Mouse (Mus musculus): Measurements from ENCODE around the gene Dock4. TPM values are rescaled to one million over a fixed set of nuclear protein-coding genes. Genes with fewer than 3 reads are reported as not detected.

Dock4 gene
- polyA plus RNA-seq, 1 experiment: 0.56 TPM

- H3K4me1 ChIP-seq (ENCODE audit: control insufficient read depth, insufficient read depth, low read length): no peaks in the 10 kb centered on the region
- H3K27ac ChIP-seq (ENCODE audit: control insufficient read depth, insufficient read depth, low read depth, low read length): no peak overlapping the region
- no peaks in the 10 kb centered on the region for H3K36me3 ChIP-seq (ENCODE audit: control insufficient read depth, insufficient read depth, low read length)
- no peaks in the 10 kb centered on the region for H3K27me3 ChIP-seq (ENCODE audit: control insufficient read depth, insufficient read depth, low read length)
- TF ChIP-seq POLR2A (IDR thresholded peaks at IDR 0.05; ENCODE audit: control insufficient read depth, low read depth, low read length) (no peak), CTCF (IDR thresholded peaks at IDR 0.05; ENCODE audit: control insufficient read depth, insufficient read depth, insufficient replicate concordance, low read depth, low read length) (no peak)
- H3K4me3 ChIP-seq (ENCODE audit: control insufficient read depth, low read depth, low read length): no peak overlapping the region
Measured at GRCm38 (mm10) chr12:40424991-40425390, 20.8 kb upstream of the Dock4 start.

GRCm38 (mm10) chr12:40427606-40428005, 18.1 kb upstream of the Dock4 start:
- Histone ChIP-seq H3K36me3 (ENCODE audit: control insufficient read depth, insufficient read depth, low read length) (no peaks in the 10 kb centered on the region), H3K27me3 (ENCODE audit: control insufficient read depth, insufficient read depth, low read length) (no peaks in the 10 kb centered on the region), H3K27ac (ENCODE audit: control insufficient read depth, insufficient read depth, low read depth, low read length) (no peak overlapping the region), H3K4me3 (ENCODE audit: control insufficient read depth, low read depth, low read length) (no peak overlapping the region), H3K4me1 (ENCODE audit: control insufficient read depth, insufficient read depth, low read length) (peaks cover 4% of the 10 kb centered on the region; the same call in 1 of the 2 replicates)
- TF ChIP-seq POLR2A (IDR thresholded peaks at IDR 0.05; ENCODE audit: control insufficient read depth, low read depth, low read length) (no peak), CTCF (IDR thresholded peaks at IDR 0.05; ENCODE audit: control insufficient read depth, insufficient read depth, insufficient replicate concordance, low read depth, low read length) (no peak)

GRCm38 (mm10) chr12:40429976-40430375, 15.8 kb upstream of the Dock4 start:
- no peaks in the 10 kb centered on the region for H3K27me3 ChIP-seq (ENCODE audit: control insufficient read depth, insufficient read depth, low read length)
- no peaks in the 10 kb centered on the region for H3K36me3 ChIP-seq (ENCODE audit: control insufficient read depth, insufficient read depth, low read length)
- H3K4me3 ChIP-seq (ENCODE audit: control insufficient read depth, low read depth, low read length): no peak overlapping the region
- peaks cover 4% of the 10 kb centered on the region; the same call in 1 of the 2 replicates for H3K4me1 ChIP-seq (ENCODE audit: control insufficient read depth, insufficient read depth, low read length)
- no peak overlapping the region for H3K27ac ChIP-seq (ENCODE audit: control insufficient read depth, insufficient read depth, low read depth, low read length)
- TF ChIP-seq POLR2A (IDR thresholded peaks at IDR 0.05; ENCODE audit: control insufficient read depth, low read depth, low read length): no peak
- TF ChIP-seq CTCF (IDR thresholded peaks at IDR 0.05; ENCODE audit: control insufficient read depth, insufficient read depth, insufficient replicate concordance, low read depth, low read length): no peak

GRCm38 (mm10) chr12:40431075-40431474, 14.7 kb upstream of the Dock4 start:
- Histone ChIP-seq H3K4me3 (ENCODE audit: control insufficient read depth, low read depth, low read length) (no peak overlapping the region), H3K4me1 (ENCODE audit: control insufficient read depth, insufficient read depth, low read length) (peaks cover 4% of the 10 kb centered on the region; the same call in 1 of the 2 replicates), H3K27me3 (ENCODE audit: control insufficient read depth, insufficient read depth, low read length) (no peaks in the 10 kb centered on the region), H3K27ac (ENCODE audit: control insufficient read depth, insufficient read depth, low read depth, low read length) (no peak overlapping the region), H3K36me3 (ENCODE audit: control insufficient read depth, insufficient read depth, low read length) (no peaks in the 10 kb centered on the region)
- TF ChIP-seq POLR2A (IDR thresholded peaks at IDR 0.05; ENCODE audit: control insufficient read depth, low read depth, low read length) (no peak), CTCF (IDR thresholded peaks at IDR 0.05; ENCODE audit: control insufficient read depth, insufficient read depth, insufficient replicate concordance, low read depth, low read length) (no peak)

- Histone ChIP-seq H3K36me3 (ENCODE audit: control insufficient read depth, insufficient read depth, low read length) (no peaks in the 10 kb centered on the region), H3K4me3 (ENCODE audit: control insufficient read depth, low read depth, low read length) (no peak overlapping the region), H3K4me1 (ENCODE audit: control insufficient read depth, insufficient read depth, low read length) (peaks cover 4% of the 10 kb centered on the region; the same call in 1 of the 2 replicates), H3K27me3 (ENCODE audit: control insufficient read depth, insufficient read depth, low read length) (no peaks in the 10 kb centered on the region), H3K27ac (ENCODE audit: control insufficient read depth, insufficient read depth, low read depth, low read length) (no peak overlapping the region)
- TF ChIP-seq POLR2A (IDR thresholded peaks at IDR 0.05; ENCODE audit: control insufficient read depth, low read depth, low read length): no peak
- no peak for TF ChIP-seq CTCF (IDR thresholded peaks at IDR 0.05; ENCODE audit: control insufficient read depth, insufficient read depth, insufficient replicate concordance, low read depth, low read length)
Measured at GRCm38 (mm10) chr12:40434101-40434500, 11.7 kb upstream of the Dock4 start.

GRCm38 (mm10) chr12:40438049-40438448, 7.7 kb upstream of the Dock4 start:
- H3K36me3 ChIP-seq (ENCODE audit: control insufficient read depth, insufficient read depth, low read length): no peaks in the 10 kb centered on the region
- TF ChIP-seq POLR2A (IDR thresholded peaks at IDR 0.05; ENCODE audit: control insufficient read depth, low read depth, low read length): no peak
- no peak for TF ChIP-seq CTCF (IDR thresholded peaks at IDR 0.05; ENCODE audit: control insufficient read depth, insufficient read depth, insufficient replicate concordance, low read depth, low read length)
- no peak overlapping the region for H3K27ac ChIP-seq (ENCODE audit: control insufficient read depth, insufficient read depth, low read depth, low read length)
- no peaks in the 10 kb centered on the region; the same call in 1 of the 2 replicates for H3K4me1 ChIP-seq (ENCODE audit: control insufficient read depth, insufficient read depth, low read length)
- no peaks in the 10 kb centered on the region for H3K27me3 ChIP-seq (ENCODE audit: control insufficient read depth, insufficient read depth, low read length)
- no peak overlapping the region for H3K4me3 ChIP-seq (ENCODE audit: control insufficient read depth, low read depth, low read length)

GRCm38 (mm10) chr12:40445206-40445605, 546 bp upstream of the Dock4 start:
- H3K4me3 ChIP-seq (ENCODE audit: control insufficient read depth, low read depth, low read length): peak overlapping the region; percentile 90
- H3K27ac ChIP-seq (ENCODE audit: control insufficient read depth, insufficient read depth, low read depth, low read length): no peak overlapping the region; the same call in 1 of the 2 replicates
- TF ChIP-seq CTCF (IDR thresholded peaks at IDR 0.05; ENCODE audit: control insufficient read depth, insufficient read depth, insufficient replicate concordance, low read depth, low read length) (no peak), POLR2A (IDR thresholded peaks at IDR 0.05; ENCODE audit: control insufficient read depth, low read depth, low read length) (no peak)
- H3K36me3 ChIP-seq (ENCODE audit: control insufficient read depth, insufficient read depth, low read length): no peaks in the 10 kb centered on the region
- no peaks in the 10 kb centered on the region for H3K27me3 ChIP-seq (ENCODE audit: control insufficient read depth, insufficient read depth, low read length)
- H3K4me1 ChIP-seq (ENCODE audit: control insufficient read depth, insufficient read depth, low read length): peaks cover 8% of the 10 kb centered on the region
